Mouse (Mus musculus) myocyte (in vitro differentiated cells): Measurements from ENCODE around the gene Abcb8.

Experiments used
- CEBPB ChIP-seq: IDR thresholded peaks from 2 replicates; pipeline ENCODE4 v1.6.1; 2011; ENCODE audit warnings: mild to moderate bottlenecking, moderate library complexity; ENCODE audit not compliant: poor library complexity, insufficient read depth, severe bottlenecking
- E2F4 ChIP-seq: IDR thresholded peaks from one replicate; pipeline ENCODE4 v1.6.1; 2011; ENCODE audit warnings: mild to moderate bottlenecking, control low read depth, moderate library complexity; ENCODE audit not compliant: insufficient read depth
- MAX ChIP-seq: IDR thresholded peaks from one replicate; pipeline ENCODE4 v1.6.1; 2011; ENCODE audit warnings: low read depth, mild to moderate bottlenecking, control low read depth
- MYOD1 ChIP-seq, 3 experiments: IDR thresholded peaks; one replicate each; pipeline ENCODE4 v1.6.1; 2011; ENCODE audit warnings: control low read depth in 2 of 3, low read depth in 2 of 3, mild to moderate bottlenecking in 2 of 3, moderate library complexity in 1 of 3; ENCODE audit not compliant: insufficient read length in 2 of 3, control insufficient read depth in 1 of 3
- MYOG ChIP-seq, 3 experiments: IDR thresholded peaks; one replicate each; pipeline ENCODE4 v1.6.1; 2011; ENCODE audit warnings: control low read depth in 2 of 3, low read depth in 2 of 3, mild to moderate bottlenecking in 2 of 3; ENCODE audit not compliant: insufficient read length in 2 of 3, control insufficient read depth in 1 of 3, insufficient read depth in 1 of 3
- POLR2A ChIP-seq: IDR thresholded peaks from one replicate; pipeline ENCODE4 v1.6.1; 2011; ENCODE audit warnings: low read depth, mild to moderate bottlenecking, control low read depth, moderate library complexity; ENCODE audit not compliant: insufficient read length
- POLR2AphosphoS2 ChIP-seq: IDR thresholded peaks from one replicate; pipeline ENCODE4 v1.6.1; 2011; ENCODE audit warnings: low read depth, control low read depth; ENCODE audit not compliant: insufficient read length
- REST ChIP-seq: IDR thresholded peaks from one replicate; pipeline ENCODE4 v1.6.1; 2011; ENCODE audit warnings: mild to moderate bottlenecking, control low read depth, moderate library complexity; ENCODE audit not compliant: insufficient read depth, insufficient read length
- SRF ChIP-seq: IDR thresholded peaks from one replicate; pipeline ENCODE4 v1.6.1; 2011; ENCODE audit warnings: low read depth; ENCODE audit not compliant: control insufficient read depth, insufficient read length
- TCF12 ChIP-seq: IDR thresholded peaks from one replicate; pipeline ENCODE4 v1.6.1; 2011; ENCODE audit warnings: mild to moderate bottlenecking, control low read depth; ENCODE audit not compliant: poor library complexity, insufficient read depth, severe bottlenecking
- TCF3 ChIP-seq: IDR thresholded peaks from one replicate; pipeline ENCODE4 v1.6.1; 2011; ENCODE audit warnings: low read depth, control low read depth; ENCODE audit not compliant: insufficient read length
- USF1 ChIP-seq: IDR thresholded peaks from one replicate; pipeline ENCODE4 v1.6.1; 2011; ENCODE audit warnings: low read depth, mild to moderate bottlenecking, control low read depth, moderate library complexity

GRCm38 (mm10) chr5:24453985-24454303 lies 60.5 kb downstream of the Abcb8 start:
- TF ChIP-seq POLR2A (no peak), POLR2AphosphoS2 (no peak), USF1 (no peak), SRF (no peak), CEBPB (no peak), MAX (no peak), MYOD1 (IDR thresholded peaks at IDR 0.05; ENCODE audit: control insufficient read depth in 1 of 3, insufficient read length in 2 of 3, low read depth in 2 of 3) (no peak), TCF3 (no peak), REST (no peak), TCF12 (no peak), E2F4 (no peak), MYOG (IDR thresholded peaks at IDR 0.05; ENCODE audit: control insufficient read depth in 1 of 3, insufficient read depth in 1 of 3, insufficient read length in 2 of 3, low read depth in 2 of 3) (no peak)
